Mouse (Mus musculus): ENCODE data around the gene Mmp9. TPM values are rescaled to one million over a fixed set of nuclear protein-coding genes. Genes with fewer than 3 reads are reported as not detected.

Mmp9 gene
- polyA plus RNA-seq, 1 experiment from 2014 or later = 5.0 TPM

GRCm38 (mm10) chr2:165001958-165002357, 61.4 kb downstream of the Mmp9 start:
- Histone ChIP-seq H3K27ac (no peak overlapping the region), H3K27me3 (replicated peaks) (peaks cover 26% of the 10 kb centered on the region), H3K36me3 (peaks cover 81% of the 10 kb centered on the region), H3K4me1 (peaks cover 16% of the 10 kb centered on the region), H3K4me2 (replicated peaks) (no peak overlapping the region), H3K9ac (no peak overlapping the region), H3K4me3 (no peak overlapping the region), H3K9me3 (no peaks in the 10 kb centered on the region)
- WGBS = 95% methylated on average over 13 of the region's 13 CpGs
- no peak for ATAC-seq (ENCODE audit: low FRiP score, low read depth)

GRCm38 (mm10) chr2:165003108-165003507, 62.5 kb downstream of the Mmp9 start:
- no peak overlapping the region for H3K9ac ChIP-seq
- 82% methylated on average over 3 of the region's 3 CpGs for WGBS
- no peak for ATAC-seq (ENCODE audit: low FRiP score, low read depth)
- H3K36me3 ChIP-seq = peaks cover 92% of the 10 kb centered on the region
- H3K9me3 ChIP-seq = no peaks in the 10 kb centered on the region
- peaks cover 7% of the 10 kb centered on the region for H3K4me1 ChIP-seq
- H3K4me3 ChIP-seq = no peak overlapping the region
- H3K27ac ChIP-seq = no peak overlapping the region
- no peak overlapping the region for H3K4me2 ChIP-seq (replicated peaks)
- H3K27me3 ChIP-seq (replicated peaks) = peaks cover 14% of the 10 kb centered on the region

- peaks cover 98% of the 10 kb centered on the region for H3K36me3 ChIP-seq
- no peak overlapping the region for H3K9ac ChIP-seq
Measured at GRCm38 (mm10) chr2:165004237-165004636, 63.7 kb downstream of the Mmp9 start.

More at GRCm38 (mm10) chr2:165004237-165004636, 63.7 kb downstream of the Mmp9 start:
- H3K4me2 ChIP-seq (replicated peaks) = no peak overlapping the region
- no peak overlapping the region for H3K27ac ChIP-seq
- H3K9me3 ChIP-seq = no peaks in the 10 kb centered on the region
- H3K4me3 ChIP-seq = no peak overlapping the region
- no peak for ATAC-seq (ENCODE audit: low FRiP score, low read depth)
- 90% methylated on average over 10 of the region's 10 CpGs for WGBS
- H3K27me3 ChIP-seq (replicated peaks) = peaks cover 3% of the 10 kb centered on the region
- H3K4me1 ChIP-seq = no peaks in the 10 kb centered on the region

Other genes starting within 250 kb of the Mmp9 start
- gene Spint4, start 242.3 kb upstream of the Mmp9 start, polyA plus RNA-seq (2016; fragmentation: Nextera tagmentation; extraction: Ambion mirVana) = not detected in 2 replicates
- gene Spint5, start 225.5 kb upstream of the Mmp9 start, polyA plus RNA-seq (2016; fragmentation: Nextera tagmentation; extraction: Ambion mirVana) = not detected in 2 replicates
- gene Wfdc3, start 194.8 kb upstream of the Mmp9 start, polyA plus RNA-seq (2016; fragmentation: Nextera tagmentation; extraction: Ambion mirVana) = 0.44 and 0.72 TPM in 2 replicates
- gene Dnttip1, start 194.8 kb upstream of the Mmp9 start, polyA plus RNA-seq (2016; fragmentation: Nextera tagmentation; extraction: Ambion mirVana) = 85.6 and 92.2 TPM in 2 replicates
- 311 and 340 TPM in 2 replicates for gene Ube2c, start 170.9 kb upstream of the Mmp9 start, polyA plus RNA-seq (2016; fragmentation: Nextera tagmentation; extraction: Ambion mirVana)
- 26.2 and 36.5 TPM in 2 replicates for gene Tnnc2, start 160.8 kb upstream of the Mmp9 start, polyA plus RNA-seq (2016; fragmentation: Nextera tagmentation; extraction: Ambion mirVana)
- 14.2 and 15.6 TPM in 2 replicates for gene Snx21, start 155.0 kb upstream of the Mmp9 start, polyA plus RNA-seq (2016; fragmentation: Nextera tagmentation; extraction: Ambion mirVana)
- gene Acot8, start 135.9 kb upstream of the Mmp9 start, polyA plus RNA-seq (2016; fragmentation: Nextera tagmentation; extraction: Ambion mirVana) = 15.9 and 19.6 TPM in 2 replicates
- gene Zswim3, start 135.7 kb upstream of the Mmp9 start, polyA plus RNA-seq (2016; fragmentation: Nextera tagmentation; extraction: Ambion mirVana) = 11.8 and 14.1 TPM in 2 replicates
- gene Zswim1, start 118.1 kb upstream of the Mmp9 start, polyA plus RNA-seq (2016; fragmentation: Nextera tagmentation; extraction: Ambion mirVana) = 22.8 and 23.7 TPM in 2 replicates
- not detected in 2 replicates for gene Spata25, start 112.2 kb upstream of the Mmp9 start, polyA plus RNA-seq (2016; fragmentation: Nextera tagmentation; extraction: Ambion mirVana)
- 105 and 114 TPM in 2 replicates for gene Ctsa, start 107.9 kb upstream of the Mmp9 start, polyA plus RNA-seq (2016; fragmentation: Nextera tagmentation; extraction: Ambion mirVana)
- gene Neurl2, start 107.3 kb upstream of the Mmp9 start, polyA plus RNA-seq (2016; fragmentation: Nextera tagmentation; extraction: Ambion mirVana) = 4.5 and 5.6 TPM in 2 replicates
- gene Pltp, start 83.1 kb upstream of the Mmp9 start, polyA plus RNA-seq (2016; fragmentation: Nextera tagmentation; extraction: Ambion mirVana) = 87.9 and 93.1 TPM in 2 replicates
- 83.4 and 86.4 TPM in 2 replicates for gene Pcif1, start 61.5 kb upstream of the Mmp9 start, polyA plus RNA-seq (2016; fragmentation: Nextera tagmentation; extraction: Ambion mirVana)
- gene Zfp335, start 29.0 kb upstream of the Mmp9 start, polyA plus RNA-seq (2016; fragmentation: Nextera tagmentation; extraction: Ambion mirVana) = 14.5 and 17.2 TPM in 2 replicates
- gene Slc12a5, start 20.0 kb downstream of the Mmp9 start, polyA plus RNA-seq (2016; fragmentation: Nextera tagmentation; extraction: Ambion mirVana) = 12.7 and 13.9 TPM in 2 replicates
- 121 and 123 TPM in 2 replicates for gene Ncoa5, start 94.1 kb downstream of the Mmp9 start, polyA plus RNA-seq (2016; fragmentation: Nextera tagmentation; extraction: Ambion mirVana)
- gene Cd40, start 114.8 kb downstream of the Mmp9 start, polyA plus RNA-seq (2016; fragmentation: Nextera tagmentation; extraction: Ambion mirVana) = 6.8 and 8.0 TPM in 2 replicates
- gene 1700025C18Rik, start 150.0 kb downstream of the Mmp9 start, polyA plus RNA-seq (2016; fragmentation: Nextera tagmentation; extraction: Ambion mirVana) = not detected in 2 replicates

All from neural tube, embryonic 12.5 days (tissue).